Mouse (Mus musculus) heart, adult 18-20 months (tissue): Measurements from ENCODE around the gene Msl2. TPM values are rescaled to one million over a fixed set of nuclear protein-coding genes. Genes with fewer than 3 reads are reported as not detected.

Experiments
- DNase-seq, 2 experiments: peaks; one replicate each; pipeline ENCODE4 v3.0.0; 2021 to 2022; ENCODE audit warnings: mixed read lengths in 1 of 2
- total RNA-seq, 2 experiments: library from RNA; stranded (reverse); gene quantifications; 2 replicates each; pipeline ENCODE4 v1.2.3; 2021

Gene Msl2
- total RNA-seq, 2 experiments from 2014 or later = 30.8 to 33.9 TPM

GRCm38 (mm10) chr9:101074332-101075021 lies 576 bp downstream of the Msl2 start:
- peak; percentile 87 to 93 for DNase-seq

DNA sequence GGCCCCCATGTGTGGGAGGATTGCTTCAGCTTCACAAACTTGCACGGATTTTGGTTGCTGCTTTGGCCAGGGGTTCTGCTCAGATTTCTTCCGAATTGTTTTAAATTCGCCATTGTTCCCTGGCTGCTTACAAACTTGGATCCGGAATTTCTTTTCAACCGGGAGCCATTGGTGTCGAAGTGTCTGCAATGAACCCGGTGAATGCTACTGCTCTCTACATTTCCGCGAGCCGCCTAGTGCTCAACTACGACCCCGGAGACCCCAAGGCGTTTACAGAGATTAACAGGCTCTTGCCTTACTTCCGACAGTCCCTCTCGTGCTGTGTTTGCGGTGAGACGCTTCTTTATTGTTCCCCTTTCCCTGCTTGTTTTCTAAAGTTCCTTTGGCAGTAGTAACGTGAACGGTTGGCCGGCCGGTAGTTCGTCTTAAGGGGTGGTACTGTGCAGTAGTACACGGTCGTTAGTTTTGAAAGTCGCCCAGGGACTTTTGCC lies 1.2 kb downstream of the Msl2 start:
- DNase-seq = peak in 1 of 2 experiments; percentile 60

DNA sequence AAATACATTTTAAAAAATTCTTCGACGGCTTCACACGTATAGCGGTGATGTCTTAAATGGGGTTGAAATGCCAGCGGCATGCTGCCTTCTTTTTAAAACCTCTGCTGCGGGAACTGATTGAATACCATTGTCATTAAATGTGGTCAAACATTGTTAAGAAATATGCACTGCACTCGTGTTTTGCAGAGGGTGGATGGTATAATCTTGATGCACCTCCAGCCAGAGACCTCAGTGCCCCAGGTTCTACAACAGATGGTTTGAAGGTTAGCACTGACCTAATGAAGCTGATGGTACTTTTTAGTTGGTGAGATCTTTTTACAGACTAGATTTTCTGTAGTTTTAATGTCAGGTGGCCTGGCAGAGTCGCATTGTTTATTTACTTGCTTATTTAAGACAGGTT lies 1.8 kb downstream of the Msl2 start:
- DNase-seq = no peak

DNA sequence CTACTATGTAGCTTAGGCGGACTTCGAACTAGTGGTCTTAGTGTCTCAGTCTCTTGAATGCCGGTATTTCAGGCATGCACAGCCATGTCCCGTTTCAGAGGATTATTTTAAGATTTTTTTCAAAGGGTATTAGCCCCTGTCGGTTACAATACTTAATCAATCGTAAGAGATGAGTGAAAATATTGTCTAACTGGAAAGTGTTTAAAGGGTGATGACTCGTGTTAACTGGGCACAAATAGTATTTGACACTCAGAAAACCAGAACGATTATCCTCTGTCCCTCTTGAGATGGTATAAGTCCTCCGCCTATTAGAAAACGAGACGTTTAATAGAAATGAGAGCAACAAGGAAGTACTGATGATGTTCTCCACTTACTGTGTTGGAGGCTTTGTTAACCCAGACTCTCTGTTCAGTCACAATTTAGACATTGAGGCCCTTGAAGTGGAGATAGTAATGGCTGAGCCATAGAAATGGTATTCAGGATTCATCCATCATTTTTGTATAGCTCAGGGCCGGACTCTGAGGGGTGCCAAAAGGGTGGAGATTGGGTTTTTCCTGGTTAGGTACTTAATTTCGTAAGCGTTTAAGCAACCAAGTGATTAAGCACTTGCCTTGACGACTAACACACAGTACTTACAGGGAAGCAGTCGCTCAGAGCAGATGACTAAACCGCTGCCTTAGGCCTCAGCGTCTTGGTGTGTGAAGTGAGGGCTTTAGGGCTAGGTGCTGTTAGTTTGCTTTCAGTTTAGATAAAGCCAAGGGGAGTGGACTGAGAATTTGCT lies 2.4 kb downstream of the Msl2 start:
- peak; percentile 33 to 55 for DNase-seq

GRCm38 (mm10) chr9:101077486-101077885 lies 3.6 kb downstream of the Msl2 start:
- DNase-seq = no peak

GRCm38 (mm10) chr9:101078579-101078978 lies 4.7 kb downstream of the Msl2 start:
- no peak for DNase-seq

DNA sequence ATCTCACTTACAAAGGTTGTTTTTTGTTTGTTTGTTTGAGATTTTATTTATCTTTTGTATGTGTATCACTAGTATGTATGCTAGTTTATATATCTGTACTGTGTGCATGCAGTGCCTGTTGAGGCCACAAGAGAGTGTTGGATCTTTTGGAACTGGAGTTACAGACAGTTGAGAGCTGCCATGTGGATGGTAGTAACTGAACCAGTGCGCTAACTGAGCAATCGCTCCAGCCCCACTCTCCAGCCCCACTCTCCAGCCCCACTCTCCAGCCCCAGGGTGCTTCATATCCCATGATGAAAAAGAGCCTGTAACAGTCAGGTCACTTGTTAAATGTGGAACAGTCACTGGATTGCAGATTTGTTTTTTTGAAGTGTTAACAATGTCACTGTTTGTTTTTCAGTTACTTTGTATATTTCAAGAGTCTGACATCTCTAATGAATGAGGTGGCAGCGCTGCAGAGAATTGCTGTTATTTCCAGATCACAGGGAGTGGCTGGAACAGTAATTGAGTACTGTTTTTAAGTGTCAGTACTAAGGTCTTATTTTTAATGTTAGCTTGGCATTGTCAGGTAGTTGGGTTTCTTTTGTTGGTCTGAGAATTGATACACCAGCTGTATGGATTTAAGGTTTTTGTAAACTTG lies 6.3 kb downstream of the Msl2 start:
- no peak for DNase-seq

DNA sequence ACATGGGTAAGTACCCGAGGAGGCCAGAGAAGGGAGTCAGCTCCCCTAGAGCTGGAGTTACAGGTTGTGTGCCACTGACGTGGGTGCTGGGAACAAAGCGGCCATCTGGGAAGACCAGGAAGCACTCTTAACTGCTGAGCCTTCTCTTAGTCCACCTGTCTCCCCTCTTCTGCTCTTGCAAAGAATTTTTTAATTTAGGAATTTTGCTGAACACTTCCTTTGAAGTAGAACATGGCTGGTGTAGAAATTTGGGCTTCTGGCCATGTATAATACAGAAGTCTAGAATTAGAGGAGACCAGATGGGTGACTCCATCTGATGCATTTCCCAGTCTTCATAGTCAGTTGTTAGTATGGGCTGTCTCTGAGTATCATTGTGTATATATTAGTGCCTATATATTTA lies 9.8 kb downstream of the Msl2 start:
- no peak for DNase-seq

DNA sequence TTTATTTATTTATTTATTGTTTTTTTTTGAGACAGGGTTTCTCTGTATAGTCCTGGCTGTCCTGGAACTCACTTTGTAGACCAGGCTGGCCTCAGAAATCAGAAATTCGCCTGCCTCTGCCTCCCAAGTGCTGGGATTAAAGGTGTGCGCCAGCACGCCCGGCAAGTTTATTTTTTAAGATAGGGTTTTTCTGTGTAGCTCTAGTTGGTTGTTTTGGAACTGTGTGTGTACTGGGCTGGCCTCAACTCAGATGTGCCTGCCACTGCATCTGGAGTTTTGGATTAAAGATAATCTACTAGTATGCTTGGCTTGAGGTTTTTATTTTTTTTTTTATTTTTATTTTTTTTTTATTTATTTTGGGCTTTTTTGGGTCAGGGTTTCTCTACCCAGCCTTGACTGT lies 21.5 kb downstream of the Msl2 start:
- no peak for DNase-seq

DNA sequence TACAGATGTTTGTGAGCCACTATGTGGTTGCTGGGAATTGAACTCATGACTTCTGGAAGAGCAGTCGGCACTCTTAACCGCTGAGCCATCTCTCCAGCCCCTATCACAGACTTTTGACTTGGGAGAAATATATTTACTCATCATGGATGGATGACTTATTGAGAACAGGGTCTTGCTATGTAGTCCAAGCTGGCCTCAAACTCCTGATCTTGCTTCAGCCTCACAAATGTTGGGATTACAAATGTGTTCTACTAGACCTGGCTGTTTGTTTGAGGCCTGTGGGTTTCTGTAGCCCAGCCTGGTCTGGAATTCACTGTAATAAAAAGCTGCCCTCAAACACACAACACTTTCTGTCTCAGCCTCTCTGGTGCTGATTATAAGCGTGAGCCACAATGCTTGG lies 22.6 kb downstream of the Msl2 start:
- DNase-seq = no peak

DNA sequence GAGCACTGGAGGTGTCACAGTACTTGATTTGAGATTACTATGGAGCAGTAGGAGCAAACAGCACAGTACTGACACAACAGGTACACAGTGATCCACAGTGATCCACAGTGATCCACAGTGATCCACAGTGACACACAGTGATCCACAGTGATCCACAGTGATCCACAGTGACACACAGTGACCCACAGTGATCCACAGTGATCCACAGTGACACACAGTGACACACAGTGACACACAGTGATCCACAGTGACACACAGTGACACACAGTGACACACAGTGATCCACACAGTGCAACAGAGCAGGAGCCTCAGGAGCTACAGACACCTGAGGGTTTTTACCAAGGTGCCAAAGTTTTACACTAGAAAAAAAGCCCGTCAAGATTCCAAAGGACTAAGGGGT lies 23.6 kb downstream of the Msl2 start:
- no peak for DNase-seq

GRCm38 (mm10) chr9:101099445-101099844 lies 25.5 kb downstream of the Msl2 start:
- DNase-seq = no peak

- no peak for DNase-seq
Measured at GRCm38 (mm10) chr9:101100163-101100562, 26.3 kb downstream of the Msl2 start.

DNA sequence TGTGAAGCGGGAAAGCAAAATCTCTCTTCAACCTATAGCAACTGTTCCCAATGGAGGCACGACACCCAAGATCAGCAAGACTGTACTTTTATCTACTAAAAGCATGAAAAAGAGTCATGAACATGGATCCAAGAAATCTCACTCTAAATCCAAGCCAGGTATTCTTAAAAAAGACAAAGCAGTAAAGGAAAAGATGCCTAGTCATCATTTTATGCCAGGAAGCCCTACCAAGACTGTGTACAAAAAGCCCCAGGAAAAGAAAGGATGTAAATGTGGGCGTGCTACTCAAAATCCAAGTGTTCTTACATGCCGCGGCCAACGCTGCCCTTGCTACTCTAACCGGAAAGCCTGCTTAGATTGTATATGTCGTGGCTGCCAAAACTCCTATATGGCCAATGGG lies 27.6 kb downstream of the Msl2 start:
- DNase-seq = no peak

GRCm38 (mm10) chr9:101102288-101102687 lies 28.4 kb downstream of the Msl2 start:
- DNase-seq = no peak

DNA sequence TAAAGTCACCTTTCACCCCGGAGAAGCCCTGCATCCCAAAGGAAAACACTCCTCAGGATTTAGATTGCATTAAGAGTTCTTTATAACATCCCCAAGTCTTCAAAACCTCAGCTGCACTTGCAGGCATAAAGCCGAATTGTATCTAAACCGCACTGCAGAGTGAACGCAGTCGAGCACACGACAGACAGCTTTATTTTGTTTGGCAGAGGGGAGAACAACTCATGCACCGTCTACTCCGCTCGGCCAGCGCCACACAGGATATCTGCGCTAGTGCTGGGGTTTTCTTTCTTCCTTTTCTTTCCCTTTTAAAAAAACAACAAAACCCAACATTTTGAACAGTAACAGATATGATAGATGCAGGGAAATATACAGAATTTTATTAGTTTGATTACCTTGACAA lies 31.0 kb downstream of the Msl2 start:
- peak in 1 of 2 experiments; percentile 19 for DNase-seq

- no peak for DNase-seq
Measured at GRCm38 (mm10) chr9:101105735-101106134, 31.8 kb downstream of the Msl2 start.

DNA sequence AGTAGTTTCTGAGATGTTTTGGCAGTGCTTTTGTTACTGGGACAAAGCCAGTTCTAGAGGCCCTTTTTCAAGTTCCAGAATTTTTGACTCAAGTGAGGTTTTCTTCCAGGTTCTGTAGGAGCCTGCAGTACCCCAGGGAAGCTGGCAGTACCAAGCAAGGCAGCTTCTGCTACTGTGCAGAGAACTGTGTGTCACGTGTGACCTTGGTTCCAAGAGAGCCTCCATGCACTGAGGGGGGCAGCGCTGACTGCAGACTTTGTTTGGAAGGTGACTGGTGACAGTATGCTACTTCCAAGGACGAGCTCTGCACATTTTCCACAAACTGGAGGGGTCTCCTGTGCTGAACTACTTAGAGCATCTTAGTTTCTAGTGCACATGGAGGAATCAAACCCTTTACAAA lies 33.5 kb downstream of the Msl2 start:
- no peak for DNase-seq

DNA sequence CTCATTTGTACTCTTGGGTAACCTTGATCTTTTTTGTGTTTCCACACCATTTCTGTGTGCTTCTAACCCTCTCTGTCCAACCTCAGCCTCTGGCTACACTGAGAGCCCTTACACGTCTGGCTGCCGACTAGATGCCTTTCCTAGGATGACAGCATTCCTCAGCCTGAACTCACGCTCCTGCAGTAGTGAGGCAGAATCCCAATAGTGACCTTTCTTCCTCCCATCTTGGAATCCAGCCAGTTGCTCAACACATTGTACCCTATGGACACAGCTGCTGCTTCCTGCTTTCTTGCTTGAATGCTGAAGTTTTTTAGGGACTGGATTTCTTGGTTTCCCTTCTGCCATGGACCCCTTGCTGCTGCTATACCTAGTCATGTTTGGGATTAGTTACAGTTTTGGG lies 36.1 kb downstream of the Msl2 start:
- peak; percentile 52 to 60 for DNase-seq

- DNase-seq = no peak
Measured at GRCm38 (mm10) chr9:101113317-101113716, 39.4 kb downstream of the Msl2 start.

DNA sequence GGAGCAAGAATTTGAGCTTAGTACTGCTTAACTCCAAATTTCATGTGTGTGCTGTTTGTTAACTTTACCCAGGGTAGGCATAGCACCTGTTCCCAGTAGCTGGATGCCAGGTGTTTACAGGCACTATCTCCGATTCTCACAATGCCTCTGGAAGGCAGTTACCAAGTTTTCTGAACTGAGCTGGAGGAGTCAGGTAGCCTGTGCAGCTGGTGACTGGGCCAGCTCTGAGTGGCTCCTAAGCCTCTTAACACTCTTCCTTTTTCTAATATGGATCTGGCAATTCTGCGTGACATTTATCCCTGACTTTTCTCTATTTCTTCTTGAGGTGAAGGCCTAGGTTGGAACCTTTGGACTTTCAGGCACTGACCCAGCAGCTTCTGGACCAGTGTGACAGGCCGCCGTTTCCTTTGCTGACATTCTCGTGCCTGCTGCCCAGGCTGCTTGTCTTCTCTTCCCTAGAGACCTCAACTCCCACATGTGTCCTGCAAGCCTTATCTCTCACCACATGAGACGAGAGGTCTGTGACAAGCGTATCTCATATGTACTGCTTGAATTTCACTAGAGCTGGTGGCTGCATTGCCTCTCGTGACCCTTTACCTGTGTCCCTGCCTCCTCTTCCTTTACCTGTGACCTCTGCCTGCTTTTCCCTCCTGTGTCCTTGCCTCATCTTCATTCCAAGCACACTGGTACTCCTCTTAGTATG lies 40.4 kb downstream of the Msl2 start:
- DNase-seq = no peak

GRCm38 (mm10) chr9:101143635-101144034 lies 69.7 kb downstream of the Msl2 start:
- no peak for DNase-seq

DNA sequence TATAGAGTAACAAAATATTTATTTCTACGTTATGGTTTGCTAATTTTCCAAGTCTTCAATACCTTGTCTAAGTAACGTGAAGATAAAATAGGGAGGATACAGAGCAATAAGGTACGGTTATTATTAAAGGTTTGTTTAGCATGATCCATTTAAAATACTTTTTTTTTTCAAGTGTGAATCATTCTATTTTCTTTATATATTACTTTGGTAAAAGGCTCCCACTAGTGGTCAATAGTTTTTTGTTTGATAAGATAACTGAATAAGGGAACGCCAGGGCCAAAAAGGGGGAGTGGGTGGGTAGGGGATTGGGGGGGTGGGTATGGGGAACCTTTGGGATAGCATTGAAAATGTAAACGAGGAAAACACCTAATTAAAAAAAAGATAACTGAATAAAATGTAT lies 79.0 kb downstream of the Msl2 start:
- DNase-seq = no peak
